Mouse (Mus musculus) CD4-positive naive resting alpha-beta T cell, adult 76 days (primary cell): ENCODE data around the gene Ncs1. TPM values are rescaled to one million over a fixed set of nuclear protein-coding genes. Genes with fewer than 3 reads are reported as not detected.

ENCODE experiments used
- total RNA-seq: library from RNA; stranded (reverse); gene quantifications from one replicate; pipeline ENCODE4 v1.2.4, GENCODE M21; 2023

Ncs1 gene
- 0.12 TPM for total RNA-seq

GRCm38 (mm10) chr2:31245491-31246141 lies at the start of gene Ncs1:
Ncs1 (plus strand) TSS chr2:31245823.

GRCm38 (mm10) chr2:31314007-31314465 lies 68.4 kb downstream of the Ncs1 start, which contains the start of gene Hmcn2:
Hmcn2 (plus strand) TSS chr2:31314415.

Other genes starting within 250 kb of the Ncs1 start
- 206 TPM for gene Fnbp1, start 103.8 kb upstream of the Ncs1 start, total RNA-seq
- 55.5 TPM for gene Gpr107, start 93.5 kb upstream of the Ncs1 start, total RNA-seq
- gene Hmcn2, start 68.6 kb downstream of the Ncs1 start, total RNA-seq, result not detected
- gene Ass1, start 224.4 kb downstream of the Ncs1 start, total RNA-seq, result 135 TPM